Mouse (Mus musculus) MEL (cell line): ENCODE results near the gene Adh4.

Source experiments
- CHD2 ChIP-seq: IDR thresholded peaks from 2 replicates; pipeline ENCODE4 v1.6.1; 2011; ENCODE audit warnings: low read length, improper control_type of control experiment
- CTCF ChIP-seq, 3 experiments: IDR thresholded peaks in 2 of 3; conservative IDR thresholded peaks in 1 of 3; 2 replicates each; pipeline ENCODE4 v1.5.1; 2011 to 2012; ENCODE audit warnings: low read length in 3 of 3, low read depth in 2 of 3, mild to moderate bottlenecking in 2 of 3, improper control_type of control experiment in 1 of 3, inconsistent platforms in 1 of 3, mixed read lengths in 1 of 3, moderate library complexity in 1 of 3; ENCODE audit not compliant: control insufficient read depth in 1 of 3, insufficient read depth in 1 of 3, poor library complexity in 1 of 3, severe bottlenecking in 1 of 3
- EP300 ChIP-seq, 2 experiments: IDR thresholded peaks; 2 replicates each; pipeline ENCODE4 v1.6.1; 2011; ENCODE audit warnings: improper control_type of control experiment in 2 of 2, low read length in 2 of 2, low read depth in 1 of 2, mild to moderate bottlenecking in 1 of 2
- JUND ChIP-seq: IDR thresholded peaks from 2 replicates; pipeline ENCODE4 v1.6.1; 2011; ENCODE audit warnings: low read depth, mild to moderate bottlenecking, improper control_type of control experiment, low read length
- KAT2A ChIP-seq: conservative IDR thresholded peaks from 2 replicates; pipeline ENCODE4 v1.6.1; 2012; ENCODE audit warnings: low read depth, low read length, improper control_type of control experiment, inconsistent platforms
- MAFK ChIP-seq: IDR thresholded peaks from 2 replicates; pipeline ENCODE4 v1.6.1; 2011; ENCODE audit warnings: low read depth, mild to moderate bottlenecking, low read length, improper control_type of control experiment, borderline replicate concordance
- MAX ChIP-seq: IDR thresholded peaks from 2 replicates; pipeline ENCODE4 v1.6.1; 2011; ENCODE audit warnings: low read length, improper control_type of control experiment
- MYB ChIP-seq: IDR thresholded peaks from 2 replicates; pipeline ENCODE4 v1.6.1; 2011; ENCODE audit warnings: mild to moderate bottlenecking, low read depth, low read length, improper control_type of control experiment
- POLR2A ChIP-seq, 2 experiments: IDR thresholded peaks; 2 replicates each; pipeline ENCODE4 v1.6.1; 2011 to 2012; ENCODE audit warnings: low read length in 2 of 2, mild to moderate bottlenecking in 2 of 2, control low read depth in 1 of 2, improper control_type of control experiment in 1 of 2, low read depth in 1 of 2, moderate library complexity in 1 of 2; ENCODE audit not compliant: control insufficient read depth in 1 of 2, insufficient read depth in 1 of 2, poor library complexity in 1 of 2
- TAL1 ChIP-seq: IDR thresholded peaks from 2 replicates; pipeline ENCODE4 v1.6.1; 2012; ENCODE audit warnings: mild to moderate bottlenecking, inconsistent platforms, low read length, moderate library complexity, mixed read lengths
- UBTF ChIP-seq: IDR thresholded peaks from 2 replicates; pipeline ENCODE4 v1.6.1; 2012; ENCODE audit warnings: low read depth, mild to moderate bottlenecking, inconsistent platforms, low read length, improper control_type of control experiment, moderate library complexity, borderline replicate concordance; ENCODE audit not compliant: insufficient read depth
- ZKSCAN1 ChIP-seq: IDR thresholded peaks from 2 replicates; pipeline ENCODE4 v1.6.1; 2012; ENCODE audit warnings: low read depth, mild to moderate bottlenecking, inconsistent platforms, low read length, improper control_type of control experiment, moderate library complexity
- ZNF384 ChIP-seq: IDR thresholded peaks from 2 replicates; pipeline ENCODE4 v1.6.1; 2012; ENCODE audit warnings: low read depth, mild to moderate bottlenecking, inconsistent platforms, low read length, improper control_type of control experiment

- TF ChIP-seq ZKSCAN1 (no peak), MAFK (no peak), TAL1 (no peak), POLR2A (IDR thresholded peaks at IDR 0.05; ENCODE audit: control insufficient read depth in 1 of 2, insufficient read depth in 1 of 2, low read depth in 1 of 2, low read length in 2 of 2, poor library complexity in 1 of 2) (peak; percentile 35 to 99; a peak in 2 of 4 replicates), EP300 (IDR thresholded peaks at IDR 0.05; ENCODE audit: low read depth in 1 of 2, low read length in 2 of 2) (no peak), CTCF (IDR thresholded peaks at IDR 0.05 in 2 of 3, conservative IDR thresholded peaks at IDR 0.05 in 1 of 3; ENCODE audit: control insufficient read depth in 1 of 3, insufficient read depth in 1 of 3, low read depth in 2 of 3, low read length in 3 of 3, poor library complexity in 1 of 3, severe bottlenecking in 1 of 3) (no peak), CHD2 (no peak), MAX (peak; percentile 100), MYB (no peak), KAT2A (no peak; the same call in 1 of the 2 replicates), UBTF (0 out of 2 replicates have a peak, but pooled peaks have one; percentile 63), ZNF384 (no peak), JUND (no peak)
Measured at GRCm38 (mm10) chr3:138442612-138443464, 27.6 kb downstream of the Adh4 start, which contains the start of gene Adh5.
